Mouse (Mus musculus): ENCODE measurements around the gene Entpd6.

Gene Entpd6

GRCm38 (mm10) chr2:150748854-150749253 is at the start of gene Entpd6:
Entpd6 (plus strand) TSS chr2:150749042.
- DNase-seq (ENCODE audit: low spot score): peak; percentile 96

GRCm38 (mm10) chr2:150712167-150712674 is 36.6 kb upstream of the Entpd6 start:
- DNase-seq (ENCODE audit: low spot score): no peak

- no peak for DNase-seq (ENCODE audit: low spot score)
Measured at GRCm38 (mm10) chr2:150735756-150736576, 12.9 kb upstream of the Entpd6 start.

GRCm38 (mm10) chr2:150737881-150738280 is 11.0 kb upstream of the Entpd6 start:
- DNase-seq (ENCODE audit: low spot score): no peak

- DNase-seq (ENCODE audit: low spot score): no peak
Measured at GRCm38 (mm10) chr2:150740145-150740841, 8.5 kb upstream of the Entpd6 start.

GRCm38 (mm10) chr2:150741405-150741804 is 7.4 kb upstream of the Entpd6 start:
- DNase-seq (ENCODE audit: low spot score): no peak

- DNase-seq (ENCODE audit: low spot score): no peak
Measured at GRCm38 (mm10) chr2:150745016-150745415, 3.8 kb upstream of the Entpd6 start.

- DNase-seq (ENCODE audit: low spot score): no peak
Measured at GRCm38 (mm10) chr2:150749283-150749682, 441 bp downstream of the Entpd6 start.

- DNase-seq (ENCODE audit: low spot score): no peak
Measured at GRCm38 (mm10) chr2:150750129-150750979, 1.5 kb downstream of the Entpd6 start.

GRCm38 (mm10) chr2:150755016-150755415 is 6.2 kb downstream of the Entpd6 start:
- no peak for DNase-seq (ENCODE audit: low spot score)

GRCm38 (mm10) chr2:150761476-150761875 is 12.6 kb downstream of the Entpd6 start:
- DNase-seq (ENCODE audit: low spot score): no peak

GRCm38 (mm10) chr2:150765619-150766018 is 16.8 kb downstream of the Entpd6 start:
- no peak for DNase-seq (ENCODE audit: low spot score)

GRCm38 (mm10) chr2:150766083-150766862 is 17.4 kb downstream of the Entpd6 start:
- DNase-seq (ENCODE audit: low spot score): peak; percentile 57

- DNase-seq (ENCODE audit: low spot score): no peak
Measured at GRCm38 (mm10) chr2:150768678-150769077, 19.8 kb downstream of the Entpd6 start.

- DNase-seq (ENCODE audit: low spot score): peak; percentile 95
Measured at GRCm38 (mm10) chr2:150770747-150771146, 21.9 kb downstream of the Entpd6 start.

- DNase-seq (ENCODE audit: low spot score): no peak
Measured at GRCm38 (mm10) chr2:150771169-150771568, 22.3 kb downstream of the Entpd6 start.

GRCm38 (mm10) chr2:150771996-150772395 is 23.2 kb downstream of the Entpd6 start:
- DNase-seq (ENCODE audit: low spot score): no peak

- no peak for DNase-seq (ENCODE audit: low spot score)
Measured at GRCm38 (mm10) chr2:150772466-150773119, 23.8 kb downstream of the Entpd6 start.

GRCm38 (mm10) chr2:150782801-150783200 is 34.0 kb downstream of the Entpd6 start:
- DNase-seq (ENCODE audit: low spot score): no peak

- DNase-seq (ENCODE audit: low spot score): peak; percentile 89
Measured at GRCm38 (mm10) chr2:150786251-150787180, 37.7 kb downstream of the Entpd6 start, which contains the start of gene Pygb. Pygb (plus strand) TSS chr2:150786735.
